Mouse (Mus musculus) thymus, postnatal 25 days (tissue): Measurements from ENCODE around the gene Vmn2r93.

Source experiments
- DNase-seq: peaks from one replicate; pipeline ENCODE4 v3.0.0; 2022

Gene Vmn2r93

GRCm38 (mm10) chr17:18297799-18298198 lies at the start of gene Vmn2r93:
Vmn2r93 (plus strand) TSS chr17:18298099.
- no peak for DNase-seq

- DNase-seq: no peak
Measured at GRCm38 (mm10) chr17:18277656-18278055, 20.2 kb upstream of the Vmn2r93 start, which contains the start of gene Vmn2r94. Vmn2r94 (minus strand) TSS chr17:18277756.

GRCm38 (mm10) chr17:18323031-18323430 lies 25.1 kb downstream of the Vmn2r93 start:
- no peak for DNase-seq

GRCm38 (mm10) chr17:18360007-18360406 lies 62.1 kb downstream of the Vmn2r93 start:
- DNase-seq: no peak

GRCm38 (mm10) chr17:18360602-18361001 lies 62.7 kb downstream of the Vmn2r93 start:
- DNase-seq: no peak
